Mouse (Mus musculus): ENCODE measurements around the gene Arl4c. TPM values are rescaled to one million over a fixed set of nuclear protein-coding genes. Genes with fewer than 3 reads are reported as not detected.

Gene Arl4c
- polyA plus RNA-seq (2012; rRNA removed): 41.9 and 64.4 TPM in 2 replicates

DNA sequence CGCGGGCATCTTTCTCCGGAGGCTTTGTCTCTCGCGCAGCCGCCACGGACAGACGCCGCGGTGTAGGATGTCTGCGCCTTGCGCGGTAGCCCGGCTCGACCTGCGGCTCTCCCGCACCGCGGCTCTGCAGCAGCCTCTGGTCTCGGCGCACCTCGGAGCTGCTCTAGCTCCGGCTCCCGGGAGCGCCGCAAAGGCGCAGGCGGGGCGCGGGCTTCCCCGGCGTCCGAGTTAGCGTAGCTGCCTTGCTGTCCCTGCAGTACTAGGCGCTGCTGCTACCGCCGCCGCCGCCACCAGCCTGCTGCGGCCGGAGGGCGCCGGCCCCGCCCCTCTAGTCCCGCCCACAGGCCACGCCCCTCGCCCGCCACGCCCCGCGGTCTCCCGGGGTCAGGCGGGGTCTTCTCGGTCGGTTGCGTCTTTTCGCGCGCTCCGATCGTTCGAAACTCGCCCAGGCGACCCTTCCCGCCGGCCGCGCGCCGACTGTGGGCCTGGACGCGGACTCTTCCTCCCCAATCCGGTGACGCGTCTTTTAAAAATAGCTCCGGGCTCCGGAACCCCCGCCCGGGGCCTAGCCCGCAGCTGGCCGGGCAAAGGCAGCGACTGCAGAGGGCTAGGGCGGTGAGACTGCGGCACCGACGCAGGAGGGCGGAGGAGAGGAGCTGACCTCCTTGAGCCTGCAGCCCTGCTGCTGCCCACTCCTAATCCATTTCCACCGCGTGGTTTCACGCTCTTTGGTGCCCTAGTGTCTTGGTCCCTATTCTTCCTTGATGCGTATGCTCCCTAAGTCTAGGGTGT is at the start of gene Arl4c:
Gene Arl4c (minus strand): TSS at position 352 of the 792 bp plus-strand sequence.
- DNase-seq (ENCODE audit: low read depth): peak; percentile 94
- peak; percentile 93 for TF ChIP-seq POLR2A (IDR thresholded peaks at IDR 0.05; ENCODE audit: borderline replicate concordance, extremely low read depth, insufficient read depth, insufficient read length, poor library complexity, severe bottlenecking)
- no peak for TF ChIP-seq CTCF (IDR thresholded peaks at IDR 0.05; ENCODE audit: borderline replicate concordance, extremely low read depth, insufficient read depth, insufficient read length)

- no peak for TF ChIP-seq CTCF (IDR thresholded peaks at IDR 0.05; ENCODE audit: borderline replicate concordance, extremely low read depth, insufficient read depth, insufficient read length)
- TF ChIP-seq POLR2A (IDR thresholded peaks at IDR 0.05; ENCODE audit: borderline replicate concordance, extremely low read depth, insufficient read depth, insufficient read length, poor library complexity, severe bottlenecking): no peak
- DNase-seq (ENCODE audit: low read depth): no peak
Measured at GRCm38 (mm10) chr1:88751332-88751731, 49.3 kb upstream of the Arl4c start.

DNA sequence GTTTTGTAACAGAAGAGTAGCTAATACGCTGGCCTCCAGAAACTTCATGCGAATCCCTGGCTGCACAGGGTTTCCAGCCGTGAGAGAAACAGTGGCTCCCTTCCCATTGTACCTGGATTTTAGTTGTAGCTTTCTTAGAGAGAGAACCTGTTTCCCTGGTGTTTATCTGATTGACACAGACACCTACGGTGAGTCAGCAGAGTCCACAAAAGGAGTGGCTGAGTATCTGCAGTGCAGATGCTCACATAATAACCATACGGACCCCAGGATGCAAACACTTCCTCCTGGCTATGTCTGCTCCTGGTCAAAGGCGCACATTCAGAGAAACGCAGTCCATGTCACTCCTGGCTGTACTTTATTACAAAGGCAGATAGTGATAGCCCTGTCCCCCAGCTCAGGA is 48.6 kb upstream of the Arl4c start:
- TF ChIP-seq POLR2A (IDR thresholded peaks at IDR 0.05; ENCODE audit: borderline replicate concordance, extremely low read depth, insufficient read depth, insufficient read length, poor library complexity, severe bottlenecking) (no peak), CTCF (IDR thresholded peaks at IDR 0.05; ENCODE audit: borderline replicate concordance, extremely low read depth, insufficient read depth, insufficient read length) (no peak)
- DNase-seq (ENCODE audit: low read depth): no peak

DNA sequence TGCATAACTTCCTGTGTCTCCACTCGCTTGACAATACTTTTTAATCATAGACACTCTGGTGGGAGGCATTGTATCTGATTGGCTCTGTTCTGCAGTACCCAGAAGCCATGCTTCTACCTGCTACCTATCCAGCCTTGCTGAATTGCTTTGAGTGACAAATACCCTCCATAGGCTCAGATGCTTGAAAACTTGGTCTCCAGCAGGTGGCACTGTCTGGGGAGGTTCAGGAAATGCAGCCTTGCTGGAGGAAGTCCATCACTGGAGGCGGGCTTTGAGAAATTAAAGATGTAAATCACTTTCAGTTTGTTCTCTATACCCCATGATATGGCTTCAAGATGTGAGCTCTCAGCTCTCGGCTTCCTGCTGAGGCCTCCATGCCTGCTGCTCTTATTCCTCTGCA is 48.1 kb upstream of the Arl4c start:
- peak; percentile 39 for DNase-seq (ENCODE audit: low read depth)
- peak; percentile 54; the same call in 1 of the 2 replicates for TF ChIP-seq CTCF (IDR thresholded peaks at IDR 0.05; ENCODE audit: borderline replicate concordance, extremely low read depth, insufficient read depth, insufficient read length)
- TF ChIP-seq POLR2A (IDR thresholded peaks at IDR 0.05; ENCODE audit: borderline replicate concordance, extremely low read depth, insufficient read depth, insufficient read length, poor library complexity, severe bottlenecking): no peak

DNA sequence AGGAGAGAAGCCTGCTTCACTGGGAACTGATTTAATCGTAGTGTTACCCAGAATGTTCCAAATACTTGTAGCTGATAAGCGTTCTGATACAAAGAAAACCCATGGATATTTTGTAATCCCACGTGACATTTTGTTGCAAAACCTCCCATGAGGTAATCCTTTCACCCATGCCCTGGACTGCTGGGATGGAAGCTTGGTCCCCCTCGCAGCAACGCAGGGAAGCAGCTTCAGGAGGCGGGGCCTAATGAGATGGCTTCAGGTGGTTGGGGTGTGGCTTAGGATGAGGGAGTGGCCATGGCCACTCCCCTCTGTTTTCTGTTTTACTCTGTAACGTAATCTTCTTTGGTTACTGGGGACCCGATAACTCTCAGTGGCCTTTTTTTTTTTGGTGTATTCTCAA is 47.1 kb upstream of the Arl4c start:
- DNase-seq (ENCODE audit: low read depth): no peak
- TF ChIP-seq POLR2A (IDR thresholded peaks at IDR 0.05; ENCODE audit: borderline replicate concordance, extremely low read depth, insufficient read depth, insufficient read length, poor library complexity, severe bottlenecking) (no peak), CTCF (IDR thresholded peaks at IDR 0.05; ENCODE audit: borderline replicate concordance, extremely low read depth, insufficient read depth, insufficient read length) (no peak)

DNA sequence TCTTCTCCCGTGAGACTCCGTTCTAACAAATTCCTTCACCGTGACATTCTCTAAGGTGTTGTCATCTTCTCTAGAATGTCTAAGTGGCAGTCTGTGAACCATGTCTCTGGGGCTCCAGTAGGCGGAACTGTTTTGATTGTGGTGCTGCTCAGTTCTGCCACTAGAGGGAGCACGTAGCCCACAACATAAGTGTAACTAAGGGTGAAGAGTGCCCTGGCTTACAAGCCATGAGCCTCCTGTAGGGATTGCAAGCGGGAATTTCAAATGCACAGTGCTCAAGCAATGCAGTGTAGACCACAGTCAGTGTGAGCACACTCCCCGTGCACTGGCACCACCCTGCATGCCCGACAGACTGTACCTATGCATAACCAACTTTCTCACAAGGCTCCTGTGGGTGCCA is 43.2 kb upstream of the Arl4c start:
- DNase-seq (ENCODE audit: low read depth): peak; percentile 95
- TF ChIP-seq CTCF (IDR thresholded peaks at IDR 0.05; ENCODE audit: borderline replicate concordance, extremely low read depth, insufficient read depth, insufficient read length): peak; percentile 91
- no peak for TF ChIP-seq POLR2A (IDR thresholded peaks at IDR 0.05; ENCODE audit: borderline replicate concordance, extremely low read depth, insufficient read depth, insufficient read length, poor library complexity, severe bottlenecking)

DNA sequence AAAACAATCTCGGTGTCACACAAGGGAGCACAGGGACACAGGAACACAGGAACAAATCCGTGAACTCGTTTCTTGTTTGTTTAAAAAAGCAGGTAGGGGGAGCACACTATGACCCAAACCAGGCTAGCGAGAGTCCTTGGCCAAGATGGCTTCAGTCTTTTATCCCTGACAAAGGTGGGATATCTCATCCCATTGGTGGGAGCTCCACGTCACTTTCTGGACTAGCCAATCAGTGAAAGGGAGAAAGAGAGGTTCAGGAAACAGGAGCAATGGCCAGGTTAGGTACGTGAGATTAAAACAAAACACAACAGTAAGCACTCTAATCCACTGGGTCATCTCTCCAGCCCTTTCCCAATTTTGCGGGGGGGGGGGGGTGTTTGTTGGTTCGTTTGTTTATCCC is 42.2 kb upstream of the Arl4c start:
- DNase-seq (ENCODE audit: low read depth): no peak
- no peak for TF ChIP-seq CTCF (IDR thresholded peaks at IDR 0.05; ENCODE audit: borderline replicate concordance, extremely low read depth, insufficient read depth, insufficient read length)
- no peak for TF ChIP-seq POLR2A (IDR thresholded peaks at IDR 0.05; ENCODE audit: borderline replicate concordance, extremely low read depth, insufficient read depth, insufficient read length, poor library complexity, severe bottlenecking)

GRCm38 (mm10) chr1:88742372-88742771 is 40.4 kb upstream of the Arl4c start:
- TF ChIP-seq CTCF (IDR thresholded peaks at IDR 0.05; ENCODE audit: borderline replicate concordance, extremely low read depth, insufficient read depth, insufficient read length) (peak; percentile 89), POLR2A (IDR thresholded peaks at IDR 0.05; ENCODE audit: borderline replicate concordance, extremely low read depth, insufficient read depth, insufficient read length, poor library complexity, severe bottlenecking) (no peak)

GRCm38 (mm10) chr1:88739546-88739945 is 37.5 kb upstream of the Arl4c start:
- no peak for DNase-seq (ENCODE audit: low read depth)
- TF ChIP-seq POLR2A (IDR thresholded peaks at IDR 0.05; ENCODE audit: borderline replicate concordance, extremely low read depth, insufficient read depth, insufficient read length, poor library complexity, severe bottlenecking) (no peak), CTCF (IDR thresholded peaks at IDR 0.05; ENCODE audit: borderline replicate concordance, extremely low read depth, insufficient read depth, insufficient read length) (no peak)

More at GRCm38 (mm10) chr1:88742372-88742771, 40.4 kb upstream of the Arl4c start:
- DNase-seq (ENCODE audit: low read depth): peak; percentile 80

GRCm38 (mm10) chr1:88738931-88739330 is 36.9 kb upstream of the Arl4c start:
- DNase-seq (ENCODE audit: low read depth): peak; percentile 41
- TF ChIP-seq POLR2A (IDR thresholded peaks at IDR 0.05; ENCODE audit: borderline replicate concordance, extremely low read depth, insufficient read depth, insufficient read length, poor library complexity, severe bottlenecking) (no peak), CTCF (IDR thresholded peaks at IDR 0.05; ENCODE audit: borderline replicate concordance, extremely low read depth, insufficient read depth, insufficient read length) (no peak)

GRCm38 (mm10) chr1:88729496-88729895 is 27.5 kb upstream of the Arl4c start:
- TF ChIP-seq POLR2A (IDR thresholded peaks at IDR 0.05; ENCODE audit: borderline replicate concordance, extremely low read depth, insufficient read depth, insufficient read length, poor library complexity, severe bottlenecking): no peak
- TF ChIP-seq CTCF (IDR thresholded peaks at IDR 0.05; ENCODE audit: borderline replicate concordance, extremely low read depth, insufficient read depth, insufficient read length): no peak
- DNase-seq (ENCODE audit: low read depth): no peak

DNA sequence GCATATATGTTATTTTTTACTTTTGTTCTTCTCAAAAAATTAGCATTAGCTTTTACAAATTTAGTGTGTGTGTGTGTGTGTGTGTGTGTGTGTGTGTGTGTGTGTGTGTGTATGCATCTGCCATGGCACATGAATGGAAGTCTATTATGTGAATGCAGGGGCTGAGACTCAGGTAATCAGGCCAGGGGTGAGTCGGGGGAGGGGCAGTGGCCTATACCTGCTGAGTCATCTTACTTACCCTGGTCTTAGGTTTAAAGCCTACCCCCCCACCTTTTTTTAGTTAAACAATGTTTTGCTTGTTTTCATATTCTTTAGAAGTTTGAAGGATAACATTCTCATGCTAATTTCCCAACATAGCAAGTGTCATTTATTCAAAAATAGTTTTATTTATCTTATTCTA is 25.3 kb upstream of the Arl4c start:
- no peak for TF ChIP-seq POLR2A (IDR thresholded peaks at IDR 0.05; ENCODE audit: borderline replicate concordance, extremely low read depth, insufficient read depth, insufficient read length, poor library complexity, severe bottlenecking)
- TF ChIP-seq CTCF (IDR thresholded peaks at IDR 0.05; ENCODE audit: borderline replicate concordance, extremely low read depth, insufficient read depth, insufficient read length): no peak
- DNase-seq (ENCODE audit: low read depth): no peak

Measured in brain, embryonic 14.5 days (tissue).